7 mouse cellular contexts compared by ENCODE assay signal in genomic region chr1:69331418-69332254, GRCm38 (mm10).
DNase-seq lines count a peak whose midpoint lies in the region; ATAC-seq lines count a peak whose summit lies in the region.

No protein-coding gene starts in this region.

- no peak overlapping the region for H3K27ac ChIP-seq in intestine, embryonic 14.5 days (ENCODE audit: low read depth)
- 0 out of 2 replicates have a peak overlapping the region, but pooled peaks have one; percentile 16 for H3K27ac ChIP-seq in stomach, embryonic 15.5 days

- H3K4me1 ChIP-seq in intestine, embryonic 14.5 days (replicated peaks; ENCODE audit: control insufficient read depth, insufficient read depth, low read length) = no peaks in the 10 kb centered on the region
- H3K4me1 ChIP-seq in stomach, embryonic 15.5 days = no peaks in the 10 kb centered on the region

- 43% methylated on average over 11 of the region's 11 CpGs for WGBS in intestine, embryonic 14.5 days
- WGBS in stomach, embryonic 15.5 days = 33% methylated on average over 11 of the region's 11 CpGs

- peak overlapping the region; percentile 16; the same call in 1 of the 2 replicates for H3K4me2 ChIP-seq in intestine, embryonic 14.5 days (ENCODE audit: low read length)
- peak overlapping the region; percentile 6; the same call in 1 of the 2 replicates for H3K4me2 ChIP-seq in stomach, embryonic 15.5 days

- H3K27me3 ChIP-seq in intestine, embryonic 14.5 days (replicated peaks; ENCODE audit: control insufficient read depth, insufficient read depth, low read length) = no peaks in the 10 kb centered on the region
- no peaks in the 10 kb centered on the region for H3K27me3 ChIP-seq in stomach, embryonic 15.5 days (replicated peaks)

- H3K9ac ChIP-seq in intestine, embryonic 14.5 days (ENCODE audit: low read length) = no peak overlapping the region
- H3K9ac ChIP-seq in stomach, embryonic 15.5 days = no peak overlapping the region

- ATAC-seq in common myeloid progenitor, adult 5-6 weeks (replicated peaks; ENCODE audit: low read depth, poor library complexity, severe bottlenecking) = peak; percentile 86
- peak; percentile 43; the same call in 1 of the 2 replicates for ATAC-seq in intestine, embryonic 14.5 days (replicated peaks; ENCODE audit: low FRiP score, low TSS enrichment, low read depth)
- no peak for ATAC-seq in stomach, embryonic 15.5 days (ENCODE audit: insufficient read depth, low FRiP score, low read depth)

- H3K4me3 ChIP-seq in intestine, embryonic 14.5 days (ENCODE audit: low read depth, low read length) = no peak overlapping the region
- no peak overlapping the region for H3K4me3 ChIP-seq in stomach, embryonic 15.5 days (replicated peaks)

- no peaks in the 10 kb centered on the region for H3K9me3 ChIP-seq in intestine, embryonic 14.5 days (ENCODE audit: control insufficient read depth, low read length)
- H3K9me3 ChIP-seq in stomach, embryonic 15.5 days = no peaks in the 10 kb centered on the region

- no peaks in the 10 kb centered on the region for H3K36me3 ChIP-seq in intestine, embryonic 14.5 days (ENCODE audit: control insufficient read depth, insufficient read depth, low read length)
- H3K36me3 ChIP-seq in stomach, embryonic 15.5 days = no peaks in the 10 kb centered on the region

- DNase-seq in left cerebral cortex, adult 11 months (ENCODE audit: low spot score) = peak; percentile 18
- DNase-seq in left cerebral cortex, adult 18-20 months (ENCODE audit: low spot score in 2 of 2) = no peak
- DNase-seq in MEL-GATA-1-ER (ENCODE audit: extremely low read depth, low read depth) = peak; percentile 52
- DNase-seq in intestine, embryonic 14.5 days (ENCODE audit: low spot score) = no peak
- no peak for DNase-seq in spleen, adult 12 weeks (ENCODE audit: low spot score)

Comparison
In these comparisons a context has a peak if more than half of its experiments do, and no peak if none do; other contexts are left out.
1. DNase-seq: peak in left cerebral cortex, adult 11 months (single experiment) and MEL-GATA-1-ER (single experiment); none in left cerebral cortex, adult 18-20 months (0 of 2), intestine, embryonic 14.5 days (single experiment) and spleen, adult 12 weeks (single experiment).